Mouse (Mus musculus): ENCODE measurements around the gene C530008M17Rik.

The C530008M17Rik gene

GRCm38 (mm10) chr5:76665421-76665820 is 9.1 kb downstream of the C530008M17Rik start:
- peak; percentile 59 for DNase-seq (ENCODE audit: inconsistent ontology term)

- no peak for DNase-seq (ENCODE audit: inconsistent ontology term)
Observed at GRCm38 (mm10) chr5:76666026-76666756, 9.9 kb downstream of the C530008M17Rik start.

- no peak for DNase-seq (ENCODE audit: inconsistent ontology term)
Observed at GRCm38 (mm10) chr5:76668118-76668517, 11.8 kb downstream of the C530008M17Rik start.

GRCm38 (mm10) chr5:76668547-76668946 is 12.2 kb downstream of the C530008M17Rik start:
- no peak for DNase-seq (ENCODE audit: inconsistent ontology term)

GRCm38 (mm10) chr5:76670183-76670582 is 13.9 kb downstream of the C530008M17Rik start:
- DNase-seq (ENCODE audit: inconsistent ontology term): no peak

- DNase-seq (ENCODE audit: inconsistent ontology term): no peak
Observed at GRCm38 (mm10) chr5:76674022-76674653, 17.8 kb downstream of the C530008M17Rik start.

- no peak for DNase-seq (ENCODE audit: inconsistent ontology term)
Observed at GRCm38 (mm10) chr5:76675369-76675768, 19.1 kb downstream of the C530008M17Rik start.

- DNase-seq (ENCODE audit: inconsistent ontology term): no peak
Observed at GRCm38 (mm10) chr5:76680959-76681358, 24.6 kb downstream of the C530008M17Rik start.

GRCm38 (mm10) chr5:76681895-76682656 is 25.8 kb downstream of the C530008M17Rik start:
- no peak for DNase-seq (ENCODE audit: inconsistent ontology term)

- no peak for DNase-seq (ENCODE audit: inconsistent ontology term)
Observed at GRCm38 (mm10) chr5:76683455-76683854, 27.1 kb downstream of the C530008M17Rik start.

GRCm38 (mm10) chr5:76684658-76685605 is 28.6 kb downstream of the C530008M17Rik start:
- DNase-seq (ENCODE audit: inconsistent ontology term): no peak

- DNase-seq (ENCODE audit: inconsistent ontology term): no peak
Observed at GRCm38 (mm10) chr5:76687961-76688600, 31.8 kb downstream of the C530008M17Rik start.

GRCm38 (mm10) chr5:76688643-76689042 is 32.3 kb downstream of the C530008M17Rik start:
- DNase-seq (ENCODE audit: inconsistent ontology term): no peak

GRCm38 (mm10) chr5:76690177-76690593 is 33.9 kb downstream of the C530008M17Rik start:
- no peak for DNase-seq (ENCODE audit: inconsistent ontology term)

- no peak for DNase-seq (ENCODE audit: inconsistent ontology term)
Observed at GRCm38 (mm10) chr5:76691251-76691650, 34.9 kb downstream of the C530008M17Rik start.

GRCm38 (mm10) chr5:76691706-76692424 is 35.6 kb downstream of the C530008M17Rik start:
- DNase-seq (ENCODE audit: inconsistent ontology term): peak; percentile 89

- no peak for DNase-seq (ENCODE audit: inconsistent ontology term)
Observed at GRCm38 (mm10) chr5:76697536-76697935, 41.2 kb downstream of the C530008M17Rik start.

- no peak for DNase-seq (ENCODE audit: inconsistent ontology term)
Observed at GRCm38 (mm10) chr5:76698187-76698586, 41.9 kb downstream of the C530008M17Rik start.

- no peak for DNase-seq (ENCODE audit: inconsistent ontology term)
Observed at GRCm38 (mm10) chr5:76701127-76701853, 45.0 kb downstream of the C530008M17Rik start.
